Mouse (Mus musculus) stomach, embryonic 15.5 days (tissue): ENCODE data around the gene Gpr63. TPM values are rescaled to one million over a fixed set of nuclear protein-coding genes. Genes with fewer than 3 reads are reported as not detected.
"Not testable (repeated sequence)": the region's sequence is repeated elsewhere in the genome, so short reads cannot be mapped to it uniquely, and the experiment has no call there.

Source experiments
- ATAC-seq: fragments of 200-750 bp; cut with Nextera tagmentation; 2 replicates; pipeline ENCODE4 v1.8.0; 2017; ENCODE audit warnings: low read depth, moderate number of reproducible peaks, moderate TSS enrichment; ENCODE audit not compliant: insufficient read depth, low FRiP score
- H3K27ac ChIP-seq: fragments of 300-500 bp; sonication (generic); 2 replicates; pipeline ENCODE4 v1.5.1; 2015; ENCODE audit warnings: mild to moderate bottlenecking, inconsistent platforms
- H3K27me3 ChIP-seq: fragments of 300-500 bp; sonication (generic); replicated peaks from 2 replicates; pipeline ENCODE4 v1.6.1; 2015; ENCODE audit warnings: inconsistent platforms
- H3K36me3 ChIP-seq: fragments of 300-500 bp; sonication (generic); 2 replicates; pipeline ENCODE4 v1.6.1; 2015; ENCODE audit warnings: inconsistent platforms
- H3K4me1 ChIP-seq: fragments of 300-500 bp; sonication (generic); 2 replicates; pipeline ENCODE4 v1.6.1; 2015; ENCODE audit warnings: inconsistent platforms
- H3K4me2 ChIP-seq: fragments of 300-500 bp; sonication (generic); 2 replicates; pipeline ENCODE4 v1.6.1; 2015; ENCODE audit warnings: mild to moderate bottlenecking, inconsistent platforms
- H3K4me3 ChIP-seq: fragments of 300-500 bp; sonication (generic); replicated peaks from 2 replicates; pipeline ENCODE4 v1.5.1; 2015; ENCODE audit warnings: inconsistent platforms
- H3K9ac ChIP-seq: fragments of 300-500 bp; sonication (generic); 2 replicates; pipeline ENCODE4 v1.6.1; 2015; ENCODE audit warnings: inconsistent platforms
- H3K9me3 ChIP-seq: fragments of 300-500 bp; sonication (generic); 2 replicates; pipeline ENCODE4 v1.6.1; 2016; ENCODE audit warnings: inconsistent platforms
- WGBS: fragments of 180-500 bp; shearing (Covaris S2); methylation state at CpG from one replicate; pipeline ENCODE4 v1.1.7; 2015; 5-methylcytosine and 5-hydroxymethylcytosine counted together
- polyA plus RNA-seq: library from polyadenylated mRNA; unstranded; fragments of >200 nt; fragmentation: Nextera tagmentation; extraction: Ambion mirVana; gene quantifications from 2 replicates; pipeline ENCODE4 v1.2.1, GENCODE M21; 2015

Gpr63 gene
- 1.1 and 1.2 TPM in 2 replicates for polyA plus RNA-seq

GRCm38 (mm10) chr4:24966299-24966991 is at the start of gene Gpr63:
TSS of gene Gpr63 (plus strand) at chr4:24966407.
- H3K4me3 ChIP-seq: peak within 1 kb of the TSS; percentile 55
- 0 out of 2 replicates have a peak, but pooled peaks cover 4% of the 10 kb centered on the region for H3K27me3 ChIP-seq
- peak within 1 kb of the TSS; percentile 59 for H3K4me2 ChIP-seq
- no peaks in the 10 kb centered on the region for H3K4me1 ChIP-seq
- WGBS: under 1% methylated on average over 68 of the region's 78 CpGs
- peak; percentile 94 for ATAC-seq
- no peaks in the 10 kb centered on the region for H3K36me3 ChIP-seq
- peak within 1 kb of the TSS; percentile 40 for H3K9ac ChIP-seq
- H3K27ac ChIP-seq: peak within 1 kb of the TSS; percentile 77
- no peaks in the 10 kb centered on the region for H3K9me3 ChIP-seq

GRCm38 (mm10) chr4:24920006-24920577 is 46.1 kb upstream of the Gpr63 start:
- 38% methylated on average over 5 of the region's 5 CpGs for WGBS
- no peak overlapping the region for H3K4me2 ChIP-seq
- no peak overlapping the region for H3K4me3 ChIP-seq
- H3K27me3 ChIP-seq: no peaks in the 10 kb centered on the region
- no peak overlapping the region for H3K27ac ChIP-seq
- H3K9ac ChIP-seq: no peak overlapping the region
- no peaks in the 10 kb centered on the region for H3K36me3 ChIP-seq
- no peak for ATAC-seq
- H3K9me3 ChIP-seq: no peaks in the 10 kb centered on the region
- H3K4me1 ChIP-seq: no peaks in the 10 kb centered on the region

- no peaks in the 10 kb centered on the region for H3K4me1 ChIP-seq
- WGBS: 62% methylated on average over 2 of the region's 2 CpGs
- no peaks in the 10 kb centered on the region for H3K9me3 ChIP-seq
- no peak overlapping the region for H3K4me3 ChIP-seq
- H3K4me2 ChIP-seq: no peak overlapping the region
- no peaks in the 10 kb centered on the region for H3K36me3 ChIP-seq
- ATAC-seq: no peak
- no peak overlapping the region for H3K9ac ChIP-seq
- H3K27me3 ChIP-seq: no peaks in the 10 kb centered on the region
- no peak overlapping the region for H3K27ac ChIP-seq
Measured at GRCm38 (mm10) chr4:24924726-24925125, 41.5 kb upstream of the Gpr63 start.

GRCm38 (mm10) chr4:24928260-24928780 is 37.9 kb upstream of the Gpr63 start:
- no peaks in the 10 kb centered on the region for H3K27me3 ChIP-seq
- H3K9ac ChIP-seq: no peak overlapping the region
- ATAC-seq: no peak
- no peaks in the 10 kb centered on the region for H3K36me3 ChIP-seq
- H3K9me3 ChIP-seq: no peaks in the 10 kb centered on the region
- no peak overlapping the region for H3K4me2 ChIP-seq
- 78% methylated on average over 5 of the region's 5 CpGs for WGBS
- no peak overlapping the region for H3K4me3 ChIP-seq
- no peaks in the 10 kb centered on the region for H3K4me1 ChIP-seq
- no peak overlapping the region for H3K27ac ChIP-seq

- Histone ChIP-seq H3K4me3 (no peak overlapping the region), H3K36me3 (no peaks in the 10 kb centered on the region), H3K27me3 (no peaks in the 10 kb centered on the region), H3K9me3 (no peaks in the 10 kb centered on the region), H3K27ac (no peak overlapping the region), H3K9ac (no peak overlapping the region), H3K4me1 (no peaks in the 10 kb centered on the region), H3K4me2 (no peak overlapping the region)
- WGBS: 85% methylated on average over 5 of the region's 5 CpGs
- ATAC-seq: no peak
Measured at GRCm38 (mm10) chr4:24928926-24929325, 37.3 kb upstream of the Gpr63 start.

GRCm38 (mm10) chr4:24942728-24943424 is 23.3 kb upstream of the Gpr63 start:
- ATAC-seq: no peak
- Histone ChIP-seq H3K4me1 (no peaks in the 10 kb centered on the region), H3K4me2 (no peak overlapping the region), H3K4me3 (no peak overlapping the region), H3K27ac (no peak overlapping the region), H3K36me3 (no peaks in the 10 kb centered on the region), H3K27me3 (no peaks in the 10 kb centered on the region), H3K9me3 (no peaks in the 10 kb centered on the region), H3K9ac (no peak overlapping the region)
- 48% methylated on average over 6 of the region's 6 CpGs for WGBS

- 0 out of 2 replicates have a peak, but pooled peaks have one; percentile 16 for ATAC-seq
- H3K27me3 ChIP-seq: 0 out of 2 replicates have a peak, but pooled peaks cover 4% of the 10 kb centered on the region
- WGBS: 4% methylated on average over 8 of the region's 8 CpGs
- H3K9ac ChIP-seq: peak overlapping the region; percentile 40; the same call in 1 of the 2 replicates
- peak overlapping the region; percentile 55 for H3K4me3 ChIP-seq
- H3K4me2 ChIP-seq: peak overlapping the region; percentile 59
- no peak overlapping the region for H3K27ac ChIP-seq
- no peaks in the 10 kb centered on the region for H3K9me3 ChIP-seq
- H3K4me1 ChIP-seq: no peaks in the 10 kb centered on the region
- H3K36me3 ChIP-seq: no peaks in the 10 kb centered on the region
Measured at GRCm38 (mm10) chr4:24965918-24966298, 299 bp upstream of the Gpr63 start.

- H3K9me3 ChIP-seq: no peaks in the 10 kb centered on the region
- ATAC-seq: no peak
- H3K4me1 ChIP-seq: no peaks in the 10 kb centered on the region
- peak overlapping the region; percentile 59 for H3K4me2 ChIP-seq
- H3K4me3 ChIP-seq: peak overlapping the region; percentile 55
- no peak overlapping the region for H3K27ac ChIP-seq
- no peaks in the 10 kb centered on the region for H3K36me3 ChIP-seq
- H3K9ac ChIP-seq: no peak overlapping the region
- H3K27me3 ChIP-seq: 0 out of 2 replicates have a peak, but pooled peaks cover 4% of the 10 kb centered on the region
- 14% methylated on average over 7 of the region's 7 CpGs for WGBS
Measured at GRCm38 (mm10) chr4:24967251-24967650, 1.0 kb downstream of the Gpr63 start.

GRCm38 (mm10) chr4:24978589-24978988 is 12.4 kb downstream of the Gpr63 start:
- no peak overlapping the region for H3K9ac ChIP-seq
- 68% methylated on average over 4 of the region's 4 CpGs for WGBS
- H3K4me1 ChIP-seq: no peaks in the 10 kb centered on the region

GRCm38 (mm10) chr4:24985612-24986011 is 19.4 kb downstream of the Gpr63 start:
- H3K9me3 ChIP-seq: no peaks in the 10 kb centered on the region
- H3K27me3 ChIP-seq: no peaks in the 10 kb centered on the region
- H3K36me3 ChIP-seq: no peaks in the 10 kb centered on the region
- H3K4me2 ChIP-seq: no peak overlapping the region
- H3K4me1 ChIP-seq: no peaks in the 10 kb centered on the region
- ATAC-seq: no peak
- WGBS: 89% methylated on average over 5 of the region's 5 CpGs
- H3K27ac ChIP-seq: no peak overlapping the region
- H3K9ac ChIP-seq: no peak overlapping the region
- no peak overlapping the region for H3K4me3 ChIP-seq

More at GRCm38 (mm10) chr4:24978589-24978988, 12.4 kb downstream of the Gpr63 start:
- H3K36me3 ChIP-seq: no peaks in the 10 kb centered on the region
- no peaks in the 10 kb centered on the region for H3K9me3 ChIP-seq
- H3K4me3 ChIP-seq: no peak overlapping the region
- no peak for ATAC-seq
- no peak overlapping the region for H3K27ac ChIP-seq
- no peak overlapping the region for H3K4me2 ChIP-seq
- no peaks in the 10 kb centered on the region for H3K27me3 ChIP-seq

GRCm38 (mm10) chr4:24991475-24991874 is 25.3 kb downstream of the Gpr63 start:
- H3K4me1 ChIP-seq: no peaks in the 10 kb centered on the region
- no peaks in the 10 kb centered on the region for H3K36me3 ChIP-seq
- WGBS: 64% methylated on average over 2 of the region's 2 CpGs
- no peak overlapping the region for H3K4me2 ChIP-seq
- H3K4me3 ChIP-seq: no peak overlapping the region
- H3K9me3 ChIP-seq: no peaks in the 10 kb centered on the region
- no peak overlapping the region for H3K9ac ChIP-seq
- H3K27me3 ChIP-seq: no peaks in the 10 kb centered on the region
- no peak for ATAC-seq
- no peak overlapping the region for H3K27ac ChIP-seq

GRCm38 (mm10) chr4:25009328-25009727 is 43.1 kb downstream of the Gpr63 start:
- not testable (repeated sequence) for H3K9ac ChIP-seq, H3K27ac ChIP-seq, H3K9me3 ChIP-seq, H3K36me3 ChIP-seq, H3K4me1 ChIP-seq, H3K4me3 ChIP-seq, ATAC-seq, H3K27me3 ChIP-seq, H3K4me2 ChIP-seq
- 83% methylated on average over 8 of the region's 8 CpGs for WGBS
